ENCODE assay signal across 30 mouse cellular contexts in the genomic region with DNA sequence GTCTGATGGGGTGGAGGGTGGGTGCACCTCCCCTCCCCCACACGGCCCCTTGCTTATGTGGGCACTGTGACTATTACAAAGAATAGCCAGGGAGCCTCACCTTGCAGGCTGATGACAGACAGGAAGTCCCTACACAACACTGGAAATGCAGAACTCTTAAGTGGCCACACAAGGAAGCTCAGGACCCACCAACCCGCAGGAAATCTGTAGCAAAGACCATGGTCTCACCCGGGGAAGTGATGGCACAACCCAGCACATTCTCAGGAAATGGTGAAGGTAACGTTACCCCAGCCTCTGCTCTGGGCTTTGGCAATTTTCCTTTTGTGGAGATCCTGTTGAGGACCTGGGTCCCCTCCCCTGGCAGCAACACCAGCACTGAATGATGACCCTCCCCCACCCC. TPM values are rescaled to one million over a fixed set of nuclear protein-coding genes. Genes with fewer than 3 reads are reported as not detected.
DNase-seq lines count a peak whose midpoint lies in the region; ATAC-seq lines count a peak whose summit lies in the region.
"Had no signal": no experiment of that assay in that cellular context is flagged by ENCODE, and none has a peak within 500 bp of the region (broad histone marks: within the 10 kb centered on the region; RNA-seq: fewer than 3 reads in every experiment).

No protein-coding gene starts in this region.

- no peaks in the 10 kb centered on the region for H3K9me3 ChIP-seq in liver, embryonic 12.5 days (replicated peaks)
- no peaks in the 10 kb centered on the region for H3K9me3 ChIP-seq in liver, embryonic 11.5 days (ENCODE audit: control insufficient read depth, low read length)
- H3K9me3 ChIP-seq in limb, embryonic 12.5 days: no peaks in the 10 kb centered on the region
- H3K9me3 ChIP-seq: embryonic facial prominence, embryonic 13.5 days; forebrain, embryonic 13.5 days; hindbrain, embryonic 10.5 days; kidney, embryonic 15.5 days; midbrain, embryonic 12.5 days; neural tube, embryonic 15.5 days had no signal

- H3K27me3 ChIP-seq in liver, embryonic 12.5 days (replicated peaks): no peaks in the 10 kb centered on the region
- no peaks in the 10 kb centered on the region for H3K27me3 ChIP-seq in liver, embryonic 11.5 days (replicated peaks; ENCODE audit: control insufficient read depth, insufficient read depth, low read length)
- no peaks in the 10 kb centered on the region for H3K27me3 ChIP-seq in limb, embryonic 12.5 days
- H3K27me3 ChIP-seq: embryonic facial prominence, embryonic 13.5 days; forebrain, embryonic 13.5 days; kidney, embryonic 15.5 days; midbrain, embryonic 12.5 days; neural tube, embryonic 15.5 days had no signal

- ATAC-seq in liver, embryonic 12.5 days: peak; percentile 36; the same call in 1 of the 2 replicates
- ATAC-seq in liver, embryonic 11.5 days (replicated peaks; ENCODE audit: low FRiP score): no peak
- ATAC-seq in limb, embryonic 12.5 days (ENCODE audit: insufficient number of reproducible peaks, insufficient read depth, low FRiP score, low TSS enrichment, low read depth): 0 out of 2 replicates have a peak, but pooled peaks have one; percentile 5
- ATAC-seq in megakaryocyte, adult 5-6 weeks (ENCODE audit: poor library complexity, severe bottlenecking): peak; percentile 71
- ATAC-seq: CD4-positive, CD25-positive, alpha-beta regulatory T cell, adult 4 months; hindbrain, postnatal 0 days; intestine, postnatal 0 days had no signal

- no peak overlapping the region for H3K4me2 ChIP-seq in liver, embryonic 12.5 days
- H3K4me2 ChIP-seq in liver, embryonic 11.5 days: no peak overlapping the region
- no peak overlapping the region for H3K4me2 ChIP-seq in limb, embryonic 12.5 days
- H3K4me2 ChIP-seq: embryonic facial prominence, embryonic 13.5 days; forebrain, embryonic 13.5 days; kidney, embryonic 15.5 days; lung, embryonic 14.5 days; midbrain, embryonic 12.5 days; neural tube, embryonic 15.5 days had no signal

- H3K4me1 ChIP-seq in liver, embryonic 12.5 days: no peaks in the 10 kb centered on the region
- no peaks in the 10 kb centered on the region; the same call in 1 of the 2 replicates for H3K4me1 ChIP-seq in liver, embryonic 11.5 days (replicated peaks; ENCODE audit: control insufficient read depth, insufficient read depth, low read length)
- H3K4me1 ChIP-seq in limb, embryonic 12.5 days (replicated peaks): peaks cover 21% of the 10 kb centered on the region
- H3K4me1 ChIP-seq: forebrain, embryonic 13.5 days; midbrain, embryonic 12.5 days; neural tube, embryonic 15.5 days had no signal

- no peaks in the 10 kb centered on the region for H3K36me3 ChIP-seq in liver, embryonic 12.5 days
- no peaks in the 10 kb centered on the region for H3K36me3 ChIP-seq in liver, embryonic 11.5 days (ENCODE audit: control insufficient read depth, insufficient read depth, low read length)
- no peaks in the 10 kb centered on the region for H3K36me3 ChIP-seq in limb, embryonic 12.5 days
- H3K36me3 ChIP-seq: embryonic facial prominence, embryonic 13.5 days; hindbrain, embryonic 10.5 days; kidney, embryonic 15.5 days; midbrain, embryonic 12.5 days; neural tube, embryonic 15.5 days had no signal

- no peak overlapping the region for H3K27ac ChIP-seq in liver, embryonic 12.5 days
- H3K27ac ChIP-seq in liver, embryonic 11.5 days (ENCODE audit: low read depth, low read length): no peak overlapping the region
- peak overlapping the region; percentile 30; the same call in 1 of the 2 replicates for H3K27ac ChIP-seq in limb, embryonic 12.5 days
- H3K27ac ChIP-seq: embryonic facial prominence, embryonic 13.5 days; forebrain, embryonic 13.5 days; gastrocnemius, adult 2 months; hindbrain, embryonic 10.5 days; hindbrain, postnatal 0 days; kidney, embryonic 15.5 days; midbrain, embryonic 12.5 days; neural tube, embryonic 15.5 days had no signal

- H3K4me3 ChIP-seq in liver, embryonic 12.5 days: no peak overlapping the region
- H3K4me3 ChIP-seq in liver, embryonic 11.5 days (ENCODE audit: low read depth, low read length): no peak overlapping the region
- H3K4me3 ChIP-seq in limb, embryonic 12.5 days (replicated peaks): no peak overlapping the region
- H3K4me3 ChIP-seq: embryonic facial prominence, embryonic 13.5 days; erythroblast, embryonic 14.5 days; forebrain, embryonic 13.5 days; gastrocnemius, adult 2 months; hindbrain, embryonic 10.5 days; kidney, embryonic 15.5 days; midbrain, embryonic 12.5 days; neural tube, embryonic 15.5 days had no signal

- no peak for DNase-seq in liver, embryonic 11.5 days (ENCODE audit: low spot score)
- peak; percentile 10 for DNase-seq in c-Kit-positive CD71-negative TER-119-negative erythroid progenitor cells, embryonic 14.5 days (ENCODE audit: low read depth)
- DNase-seq in kidney, postnatal 10 days: no peak
- DNase-seq in right cerebral cortex, postnatal 10 days (ENCODE audit: low spot score in 2 of 2): no peak
- no peak for DNase-seq in urinary bladder, adult 18-20 months (ENCODE audit: low spot score in 2 of 2)
- DNase-seq: adrenal gland, postnatal 25 days; cerebellum, adult 11 months; cerebellum, postnatal 10 days; gastrocnemius, adult 2 months; kidney, postnatal 4 days; lung, embryonic 14.5 days; lung, postnatal 4 days; right cerebral cortex, postnatal 14 days; spleen, adult 18-20 months had no signal

- no peak overlapping the region for H3K9ac ChIP-seq in liver, embryonic 12.5 days
- H3K9ac ChIP-seq in liver, embryonic 11.5 days (ENCODE audit: low read depth, low read length): no peak overlapping the region
- H3K9ac ChIP-seq in limb, embryonic 12.5 days (replicated peaks): no peak overlapping the region
- H3K9ac ChIP-seq: embryonic facial prominence, embryonic 13.5 days; forebrain, embryonic 13.5 days; kidney, embryonic 15.5 days; lung, embryonic 14.5 days; midbrain, embryonic 12.5 days; neural tube, embryonic 15.5 days had no signal

- WGBS in liver, embryonic 12.5 days (ENCODE audit: insufficient replicate concordance): 29% methylated on average over 4 of the region's 4 CpGs
- 62% methylated on average over 4 of the region's 4 CpGs for WGBS in liver, embryonic 11.5 days
- 60% methylated on average over 4 of the region's 4 CpGs for WGBS in limb, embryonic 12.5 days

RNA-seq across cellular contexts. Expression of a gene that starts 3.7 kb away (rescaled TPM):
- polyA plus RNA-seq in liver, embryonic 12.5 days (2016; fragmentation: Nextera tagmentation; extraction: Ambion mirVana): 0.57 and 0.69 TPM in 2 replicates
- 0.30 and 1.0 TPM in 2 replicates for polyA plus RNA-seq in liver, embryonic 11.5 days (2014; fragmentation: Nextera tagmentation; extraction: Ambion mirVana)
- polyA plus RNA-seq in limb, embryonic 12.5 days (2016; fragmentation: Nextera tagmentation; extraction: Ambion mirVana): 0.24 and 0.26 TPM in 2 replicates
- total RNA-seq in megakaryocyte, adult 5-6 weeks (2015): 41.3 and 61.9 TPM in 2 replicates
- 67.6 and 76.1 TPM in 2 replicates for total RNA-seq in megakaryocyte, adult 5-6 weeks (2017)
- total RNA-seq: adrenal gland, postnatal 25 days; ES-E14; gastrocnemius, adult 2 months; gastrocnemius, postnatal 4 days; left cerebral cortex, adult 8-10 months had no signal
- polyA plus RNA-seq: CD4-positive, CD25-positive, alpha-beta regulatory T cell, adult 4 months; embryonic facial prominence, embryonic 13.5 days; erythroblast, embryonic 14.5 days; forebrain, embryonic 13.5 days; hindbrain, embryonic 10.5 days; hindbrain, postnatal 0 days; midbrain, embryonic 12.5 days had no signal

RNA-seq across cellular contexts. Expression of a gene that starts 27.7 kb away (rescaled TPM):
- polyA plus RNA-seq in liver, embryonic 12.5 days (2016; fragmentation: Nextera tagmentation; extraction: Ambion mirVana): 0.33 TPM in 1 of 2 replicates, not detected in the other
- polyA plus RNA-seq in liver, embryonic 11.5 days (2014; fragmentation: Nextera tagmentation; extraction: Ambion mirVana): 1.2 TPM in 1 of 2 replicates, not detected in the other
- polyA plus RNA-seq in limb, embryonic 12.5 days (2016; fragmentation: Nextera tagmentation; extraction: Ambion mirVana): 10.5 and 17.0 TPM in 2 replicates
- 0.41 TPM in 1 of 2 replicates, not detected in the other for total RNA-seq in megakaryocyte, adult 5-6 weeks (2015)
- total RNA-seq in megakaryocyte, adult 5-6 weeks (2017): 1.6 TPM in 1 of 2 replicates, not detected in the other
- total RNA-seq: ES-E14; gastrocnemius, adult 2 months; gastrocnemius, postnatal 4 days had no signal
- polyA plus RNA-seq: CD4-positive, CD25-positive, alpha-beta regulatory T cell, adult 4 months; erythroblast, embryonic 14.5 days had no signal
